Mouse (Mus musculus) left cerebral cortex, adult 2 months (tissue): Measurements from ENCODE around the gene Mrpl57. TPM values are rescaled to one million over a fixed set of nuclear protein-coding genes. Genes with fewer than 3 reads are reported as not detected.

Experiments
- DNase-seq, 2 experiments: peaks; one replicate each; pipeline ENCODE4 v3.0.0; 2021 to 2022; ENCODE audit warnings: low spot score in 2 of 2, mixed read lengths in 1 of 2; ENCODE audit errors: extremely low spot score in 1 of 2
- H3K27ac ChIP-seq: fragments of 200-600 bp; 2 replicates; pipeline ENCODE4 v1.8.1; 2022
- H3K4me3 ChIP-seq: fragments of 200-600 bp; 2 replicates; pipeline ENCODE4 v1.8.1; 2022
- CTCF ChIP-seq: fragments of 200-600 bp; IDR thresholded peaks from 2 replicates; pipeline ENCODE4 v1.8.1; 2022; ENCODE audit warnings: antibody characterized with exemption, mild to moderate bottlenecking, moderate library complexity
- intact Hi-C: fragments of 180-260 bp; cut with DNase I; formaldehyde crosslinking; loops from one replicate; pipeline ENCODE4 v1.15.1; 2025
- microRNA-seq, 2 experiments: library from miRNA; unstranded; fragments of <30 nt; microRNA quantifications; one replicate each; pipeline ENCODE4 v1.2.0; 2021
- total RNA-seq, 2 experiments: library from RNA; stranded (reverse); gene quantifications; 2 replicates each; pipeline ENCODE4 v1.2.3; 2021

The Mrpl57 gene
- total RNA-seq, 2 experiments from 2014 or later, result 58.9 to 60.3 TPM

- TF ChIP-seq CTCF, result no peak
- intact Hi-C loops, result no loop called here
- Histone ChIP-seq H3K27ac (no peak overlapping the region), H3K4me3 (no peak overlapping the region)
- DNase-seq, result no peak
These were observed 39.2 kb downstream of the Mrpl57 start for GRCm38 (mm10) chr14:57865256-57865655.

GRCm38 (mm10) chr14:57866676-57867276, 40.7 kb downstream of the Mrpl57 start:
- intact Hi-C loops, result no loop called here
- DNase-seq, result no peak
- no peak overlapping the region for H3K4me3 ChIP-seq
- no peak overlapping the region for H3K27ac ChIP-seq
- no peak for TF ChIP-seq CTCF

GRCm38 (mm10) chr14:57877921-57878320, 51.9 kb downstream of the Mrpl57 start:
- DNase-seq, result no peak
- intact Hi-C loops, result no loop called here
- no peak overlapping the region for H3K27ac ChIP-seq
- H3K4me3 ChIP-seq, result no peak overlapping the region
- TF ChIP-seq CTCF, result no peak

Small RNAs within 50 kb of the gene (microRNA-seq; reads per million reads assigned to microRNA genes)
- gene Mir3077, result 3.3 to 3.4 reads per million in 2 experiments

Other genes starting within 250 kb of the Mrpl57 start
- gene Xpo4, start 160.8 kb upstream of the Mrpl57 start, total RNA-seq, result 10 to 100 TPM; 14.2 to 14.6 TPM
- 1 to 10 TPM in 1 of 2 experiments, under 1 TPM in 1; 0.40 to 1.8 TPM for gene Gm49361, start 80.1 kb upstream of the Mrpl57 start, total RNA-seq
- gene Lats2, start 67.8 kb upstream of the Mrpl57 start, total RNA-seq, result 10 to 100 TPM; 17.0 to 22.2 TPM
- gene Sap18, start 28.1 kb upstream of the Mrpl57 start, total RNA-seq, result 10 to 100 TPM; 54.3 to 56.0 TPM
- gene Ska3, start within 50 bp of the Mrpl57 start, total RNA-seq, result under 1 TPM; 0.72 to 0.89 TPM
- 10 to 100 TPM; 35.2 to 37.4 TPM for gene Zdhhc20, start 64.0 kb downstream of the Mrpl57 start, total RNA-seq
- gene Micu2, start 173.0 kb downstream of the Mrpl57 start, total RNA-seq, result 10 to 100 TPM; 25.6 to 26.0 TPM
- gene Fgf9, start 244.3 kb downstream of the Mrpl57 start, total RNA-seq, result 10 to 100 TPM; 23.8 to 25.0 TPM